Mouse (Mus musculus) CH12.LX (cell line): ENCODE results near the gene Itpk1. TPM values are rescaled to one million over a fixed set of nuclear protein-coding genes. Genes with fewer than 3 reads are reported as not detected.

Experiments used
- DNase-seq: peaks from one replicate; pipeline ENCODE4 v3.0.0-alpha.2; 2013; ENCODE audit errors: extremely low read depth
- H3K27ac ChIP-seq: 2 replicates; pipeline ENCODE4 v1.5.1; 2012; ENCODE audit warnings: low read depth, mild to moderate bottlenecking, control low read depth, moderate library complexity; ENCODE audit not compliant: insufficient read depth
- H3K27me3 ChIP-seq: replicated peaks from 2 replicates; pipeline ENCODE3; 2012; ENCODE audit warnings: inconsistent platforms
- H3K36me3 ChIP-seq, 2 experiments: replicated peaks in 1 of 2; 2 replicates each; pipeline versions ENCODE3 to v1.6.1; 2012; ENCODE audit warnings: inconsistent platforms in 1 of 2, low read length in 1 of 2, mild to moderate bottlenecking in 1 of 2, mixed read lengths in 1 of 2, moderate library complexity in 1 of 2; ENCODE audit not compliant: control insufficient read depth in 1 of 2, insufficient read depth in 1 of 2
- H3K4me1 ChIP-seq, 2 experiments: 2 replicates each; pipeline ENCODE4 v1.6.1; 2012; ENCODE audit warnings: inconsistent platforms in 1 of 2, moderate library complexity in 1 of 2; ENCODE audit not compliant: insufficient read depth in 2 of 2, control insufficient read depth in 1 of 2
- H3K4me2 ChIP-seq: 2 replicates; pipeline ENCODE4 v1.6.1; 2012; ENCODE audit warnings: low read depth, mild to moderate bottlenecking, control low read depth; ENCODE audit not compliant: poor library complexity, insufficient read depth, severe bottlenecking
- H3K4me3 ChIP-seq, 3 experiments: fragments of 150-350 bp in 1 of 3; sonication (generic) in 1 of 3; replicated peaks in 1 of 3; 2 replicates each; pipeline versions ENCODE3 to v1.5.1; 2011 to 2012; ENCODE audit warnings: low read depth in 2 of 3, low read length in 2 of 3, mild to moderate bottlenecking in 2 of 3, moderate library complexity in 2 of 3, control low read depth in 1 of 3, improper control_type of control experiment in 1 of 3, inconsistent platforms in 1 of 3, mixed read lengths in 1 of 3; ENCODE audit not compliant: poor library complexity in 1 of 3
- H3K79me2 ChIP-seq: replicated peaks from 2 replicates; pipeline ENCODE4 v1.6.1; 2012; ENCODE audit warnings: mild to moderate bottlenecking, moderate library complexity; ENCODE audit not compliant: control insufficient read depth, poor library complexity, insufficient read depth, severe bottlenecking; ENCODE audit errors: extremely low read depth
- H3K9ac ChIP-seq: 2 replicates; pipeline ENCODE4 v1.6.1; 2012; ENCODE audit warnings: low read depth, mild to moderate bottlenecking, control low read depth, moderate library complexity; ENCODE audit not compliant: insufficient read depth
- H3K9me3 ChIP-seq: replicated peaks from 2 replicates; pipeline ENCODE3; 2012; ENCODE audit warnings: low read length, inconsistent platforms, mixed read lengths
- CHD1 ChIP-seq: IDR thresholded peaks from 2 replicates; pipeline ENCODE4 v1.6.1; 2012; ENCODE audit warnings: low read depth, low read length, improper control_type of control experiment, inconsistent platforms
- E2F4 ChIP-seq: IDR thresholded peaks from 2 replicates; pipeline ENCODE4 v1.6.1; 2011; ENCODE audit warnings: low read depth, low read length, improper control_type of control experiment; ENCODE audit not compliant: insufficient replicate concordance
- ELF1 ChIP-seq: IDR thresholded peaks from 2 replicates; pipeline ENCODE4 v1.6.1; 2014; ENCODE audit warnings: low read depth, mild to moderate bottlenecking, inconsistent platforms, low read length, improper control_type of control experiment
- EP300 ChIP-seq: IDR thresholded peaks from 2 replicates; pipeline ENCODE4 v1.6.1; 2011; ENCODE audit warnings: low read length, improper control_type of control experiment
- ETS1 ChIP-seq: conservative IDR thresholded peaks from 2 replicates; pipeline ENCODE4 v1.6.1; 2012; ENCODE audit warnings: low read depth, mild to moderate bottlenecking, inconsistent platforms, low read length, improper control_type of control experiment, moderate library complexity
- IRF4 ChIP-seq: IDR thresholded peaks from 2 replicates; pipeline ENCODE4 v1.6.1; 2014; ENCODE audit warnings: low read depth, mild to moderate bottlenecking, inconsistent platforms, low read length, improper control_type of control experiment
- JUND ChIP-seq: conservative IDR thresholded peaks from 2 replicates; pipeline ENCODE4 v1.6.1; 2011; ENCODE audit warnings: low read depth, low read length, improper control_type of control experiment
- KAT2A ChIP-seq: IDR thresholded peaks from 2 replicates; pipeline ENCODE4 v1.6.1; 2012; ENCODE audit warnings: low read length, improper control_type of control experiment, inconsistent platforms; ENCODE audit not compliant: insufficient replicate concordance
- MAZ ChIP-seq: IDR thresholded peaks from 2 replicates; pipeline ENCODE4 v1.6.1; 2012; ENCODE audit warnings: low read depth, mild to moderate bottlenecking, inconsistent platforms, low read length, improper control_type of control experiment, moderate library complexity
- MXI1 ChIP-seq: IDR thresholded peaks from 2 replicates; pipeline ENCODE4 v1.6.1; 2011; ENCODE audit warnings: mild to moderate bottlenecking, low read depth, low read length, improper control_type of control experiment
- NELFE ChIP-seq: IDR thresholded peaks from 2 replicates; pipeline ENCODE4 v1.6.1; 2011; ENCODE audit warnings: low read depth, low read length, improper control_type of control experiment
- RAD21 ChIP-seq: IDR thresholded peaks from 2 replicates; pipeline ENCODE4 v1.6.1; 2011; ENCODE audit warnings: low read depth, mild to moderate bottlenecking, low read length, improper control_type of control experiment, moderate library complexity
- SIN3A ChIP-seq: IDR thresholded peaks from 2 replicates; pipeline ENCODE4 v1.6.1; 2012; ENCODE audit warnings: low read length, improper control_type of control experiment, inconsistent platforms
- TCF12 ChIP-seq: IDR thresholded peaks from 2 replicates; pipeline ENCODE4 v1.6.1; 2014; ENCODE audit warnings: low read depth, mild to moderate bottlenecking, inconsistent platforms, low read length, improper control_type of control experiment
- USF1 ChIP-seq: IDR thresholded peaks from 2 replicates; pipeline ENCODE4 v1.6.1; 2014; ENCODE audit warnings: low read depth, mild to moderate bottlenecking, inconsistent platforms, low read length, improper control_type of control experiment
- USF2 ChIP-seq: conservative IDR thresholded peaks from 2 replicates; pipeline ENCODE4 v1.6.1; 2011; ENCODE audit warnings: low read depth, low read length, improper control_type of control experiment
- ZMIZ1 ChIP-seq: IDR thresholded peaks from 2 replicates; pipeline ENCODE4 v1.6.1; 2012; ENCODE audit warnings: low read depth, mild to moderate bottlenecking, inconsistent platforms, low read length, improper control_type of control experiment
- ZNF384 ChIP-seq: IDR thresholded peaks from 2 replicates; pipeline ENCODE4 v1.6.1; 2012; ENCODE audit warnings: low read depth, low read length, improper control_type of control experiment, inconsistent platforms
- dilution Hi-C: fragments of 300-500 bp; cut with MboI; formaldehyde crosslinking; loops from 2 replicates; pipeline ENCODE4 v1.14.3; 2020; ENCODE audit warnings: low sequenced_read_pairs; ENCODE audit not compliant: extremely low pct_unique_long_range_greater_than_20kb, extremely low pct_ligation_motif_present
- in situ Hi-C: fragments of 300-500 bp; cut with MboI; formaldehyde crosslinking; loops from 3 replicates; pipeline ENCODE4 v1.14.3; 2019; ENCODE audit warnings: low sequenced_read_pairs, low pct_ligation_motif_present, low pct_unique_long_range_greater_than_20kb, mixed read lengths
- polyA plus RNA-seq: library from polyadenylated mRNA; unstranded; fragments of >175 nt; gene quantifications from 2 replicates; pipeline ENCODE4 v1.2.1, GENCODE M21; 2012; ENCODE audit warnings: low read depth; ENCODE audit not compliant: insufficient read length
- total RNA-seq, 2 experiments: library from RNA; depleted of rRNA; stranded (reverse); fragments of 300-350 nt in 1 of 2; fragments of >200 nt in 1 of 2; gene quantifications; 2 replicates each; pipeline ENCODE4 v1.2.3; 2012 to 2014

The Itpk1 gene
- total and polyA plus RNA-seq, 3 experiments, result 14.0 to 25.1 (median 19.2) TPM

DNA sequence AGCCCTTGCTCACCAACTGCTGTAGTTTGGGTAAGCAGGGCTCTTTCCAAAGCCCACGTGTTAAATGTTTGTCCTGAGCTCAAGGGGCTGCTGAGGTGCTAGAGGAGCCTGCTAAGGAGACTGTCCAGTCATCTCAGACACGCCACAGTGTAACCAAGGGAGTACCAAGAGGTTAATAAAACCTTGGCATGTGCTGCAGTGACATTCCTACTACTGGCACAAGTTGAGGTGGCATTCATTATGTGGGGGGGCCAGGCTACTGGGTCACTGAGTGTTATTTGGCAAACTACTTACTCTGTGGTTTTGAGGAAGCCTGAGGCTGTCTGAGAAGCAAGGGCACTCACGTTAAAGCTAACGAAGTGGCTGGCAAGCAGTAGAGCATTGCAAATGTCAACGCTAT, 134.0 kb downstream of the Itpk1 start:
- Histone ChIP-seq H3K9ac (no peak overlapping the region), H3K27me3 (no peaks in the 10 kb centered on the region), H3K9me3 (no peaks in the 10 kb centered on the region), H3K36me3 (peaks cover 51 to 76% of the 10 kb centered on the region in 2 experiments), H3K4me1 (peaks cover 5 to 65% of the 10 kb centered on the region in 2 experiments; a peak in 3 of 4 replicates), H3K4me3 (no peak overlapping the region), H3K79me2 (no peaks in the 10 kb centered on the region), H3K27ac (no peak overlapping the region), H3K4me2 (no peak overlapping the region)
- TF ChIP-seq NELFE (no peak), USF1 (no peak), SIN3A (no peak), MXI1 (no peak), KAT2A (no peak), TCF12 (no peak), JUND (no peak), E2F4 (no peak), ETS1 (no peak), ZMIZ1 (no peak), CHD1 (no peak), IRF4 (no peak), ELF1 (no peak), RAD21 (no peak), ZNF384 (no peak), EP300 (no peak)
- DNase-seq, result no peak
- dilution Hi-C loops, result no loop called here
- in situ Hi-C loops, result loop anchor here (5.0 kb wide), 1 partner anchor 43 kb away; no protein-coding TSS in a partner anchor

DNA sequence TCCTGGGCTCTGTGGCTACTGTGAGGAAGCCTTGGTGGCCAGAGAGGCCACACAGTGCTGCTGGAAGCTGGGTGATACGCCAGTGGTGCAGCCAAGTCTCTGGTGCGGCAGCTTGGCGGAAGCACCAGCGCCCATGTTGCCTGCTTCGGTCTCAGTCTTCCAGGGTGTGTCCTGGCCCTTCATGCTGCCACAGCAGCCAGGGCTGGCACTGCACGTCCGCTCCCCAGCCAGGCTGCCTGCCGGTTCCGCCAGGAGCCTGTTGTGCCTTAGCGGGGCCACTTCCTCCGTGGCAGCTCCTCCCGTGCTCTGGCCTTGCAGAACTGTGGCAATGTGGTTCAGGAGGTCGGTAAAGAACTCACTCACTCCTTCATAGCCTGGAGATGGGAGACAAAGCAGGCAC, 134.6 kb downstream of the Itpk1 start:
- H3K4me2 ChIP-seq, result no peak overlapping the region
- H3K27me3 ChIP-seq, result no peaks in the 10 kb centered on the region
- H3K79me2 ChIP-seq, result no peaks in the 10 kb centered on the region
- TF ChIP-seq MAZ (no peak), USF2 (no peak)
- peaks cover 5 to 61% of the 10 kb centered on the region in 2 experiments; a peak in 3 of 4 replicates for H3K4me1 ChIP-seq
- H3K36me3 ChIP-seq, result peaks cover 51 to 71% of the 10 kb centered on the region in 2 experiments
- no peak overlapping the region for H3K27ac ChIP-seq
- no peak overlapping the region for H3K4me3 ChIP-seq
- dilution Hi-C loops, result no loop called here
- no peak overlapping the region for H3K9ac ChIP-seq
- in situ Hi-C loops, result loop anchor here (5.0 kb wide), 1 partner anchor 43 kb away; no protein-coding TSS in a partner anchor
- no peaks in the 10 kb centered on the region for H3K9me3 ChIP-seq
- DNase-seq, result no peak
